Mouse (Mus musculus) testis, adult 2 months (tissue): ENCODE results near the gene Gas2.

Experiments
- CTCF ChIP-seq: fragments of 200-500 bp; IDR thresholded peaks from 2 replicates; pipeline ENCODE4 v1.5.1; 2012; ENCODE audit warnings: low read depth, mild to moderate bottlenecking, inconsistent platforms, low read length, moderate library complexity; ENCODE audit not compliant: control insufficient read depth, insufficient read depth, insufficient replicate concordance
- POLR2A ChIP-seq: fragments of 200-500 bp; IDR thresholded peaks from 2 replicates; pipeline ENCODE4 v1.6.1; 2012; ENCODE audit warnings: low read depth, mild to moderate bottlenecking, inconsistent platforms, low read length, moderate library complexity; ENCODE audit not compliant: control insufficient read depth

- no peak for TF ChIP-seq CTCF
- no peak for TF ChIP-seq POLR2A
Observed at GRCm38 (mm10) chr7:51960698-51961374, 99.0 kb downstream of the Gas2 start.
